Mouse (Mus musculus) myocyte (in vitro differentiated cells): ENCODE measurements around the gene Il12rb2. TPM values are rescaled to one million over a fixed set of nuclear protein-coding genes. Genes with fewer than 3 reads are reported as not detected.

Experiments
- H3K27me3 ChIP-seq: one replicate; pipeline ENCODE4 v1.6.1; 2011; ENCODE audit not compliant: control insufficient read depth, insufficient read depth, insufficient read length
- H3K36me3 ChIP-seq: one replicate; pipeline ENCODE4 v1.6.1; 2011; ENCODE audit not compliant: control insufficient read depth, insufficient read depth
- H3K4me2 ChIP-seq: one replicate; pipeline ENCODE4 v1.6.1; 2011; ENCODE audit warnings: low read depth, control low read depth
- H3K4me3 ChIP-seq: one replicate; pipeline ENCODE4 v1.5.1; 2011; ENCODE audit warnings: mild to moderate bottlenecking, control low read depth, moderate library complexity
- H3K79me2 ChIP-seq: one replicate; pipeline ENCODE4 v1.6.1; 2011; ENCODE audit not compliant: control insufficient read depth, insufficient read depth
- H3ac ChIP-seq: one replicate; pipeline ENCODE4 v1.6.1; 2011; ENCODE audit not compliant: control insufficient read depth, insufficient read length
- CEBPB ChIP-seq: IDR thresholded peaks from 2 replicates; pipeline ENCODE4 v1.6.1; 2011; ENCODE audit warnings: mild to moderate bottlenecking, moderate library complexity; ENCODE audit not compliant: poor library complexity, insufficient read depth, severe bottlenecking
- E2F4 ChIP-seq: IDR thresholded peaks from one replicate; pipeline ENCODE4 v1.6.1; 2011; ENCODE audit warnings: mild to moderate bottlenecking, control low read depth, moderate library complexity; ENCODE audit not compliant: insufficient read depth
- MAX ChIP-seq: IDR thresholded peaks from one replicate; pipeline ENCODE4 v1.6.1; 2011; ENCODE audit warnings: low read depth, mild to moderate bottlenecking, control low read depth
- MYOD1 ChIP-seq, 3 experiments: IDR thresholded peaks; one replicate each; pipeline ENCODE4 v1.6.1; 2011; ENCODE audit warnings: control low read depth in 2 of 3, low read depth in 2 of 3, mild to moderate bottlenecking in 2 of 3, moderate library complexity in 1 of 3; ENCODE audit not compliant: insufficient read length in 2 of 3, control insufficient read depth in 1 of 3
- MYOG ChIP-seq, 3 experiments: IDR thresholded peaks; one replicate each; pipeline ENCODE4 v1.6.1; 2011; ENCODE audit warnings: control low read depth in 2 of 3, low read depth in 2 of 3, mild to moderate bottlenecking in 2 of 3; ENCODE audit not compliant: insufficient read length in 2 of 3, control insufficient read depth in 1 of 3, insufficient read depth in 1 of 3
- POLR2A ChIP-seq: IDR thresholded peaks from one replicate; pipeline ENCODE4 v1.6.1; 2011; ENCODE audit warnings: low read depth, mild to moderate bottlenecking, control low read depth, moderate library complexity; ENCODE audit not compliant: insufficient read length
- POLR2AphosphoS2 ChIP-seq: IDR thresholded peaks from one replicate; pipeline ENCODE4 v1.6.1; 2011; ENCODE audit warnings: low read depth, control low read depth; ENCODE audit not compliant: insufficient read length
- REST ChIP-seq: IDR thresholded peaks from one replicate; pipeline ENCODE4 v1.6.1; 2011; ENCODE audit warnings: mild to moderate bottlenecking, control low read depth, moderate library complexity; ENCODE audit not compliant: insufficient read depth, insufficient read length
- SRF ChIP-seq: IDR thresholded peaks from one replicate; pipeline ENCODE4 v1.6.1; 2011; ENCODE audit warnings: low read depth; ENCODE audit not compliant: control insufficient read depth, insufficient read length
- TCF12 ChIP-seq: IDR thresholded peaks from one replicate; pipeline ENCODE4 v1.6.1; 2011; ENCODE audit warnings: mild to moderate bottlenecking, control low read depth; ENCODE audit not compliant: poor library complexity, insufficient read depth, severe bottlenecking
- TCF3 ChIP-seq: IDR thresholded peaks from one replicate; pipeline ENCODE4 v1.6.1; 2011; ENCODE audit warnings: low read depth, control low read depth; ENCODE audit not compliant: insufficient read length
- USF1 ChIP-seq: IDR thresholded peaks from one replicate; pipeline ENCODE4 v1.6.1; 2011; ENCODE audit warnings: low read depth, mild to moderate bottlenecking, control low read depth, moderate library complexity
- polyA plus RNA-seq: library from polyadenylated mRNA; unstranded; fragments of >200 nt; fragmentation: generic; extraction: Trizol; gene quantifications from one replicate; pipeline ENCODE4 v1.2.1, GENCODE M21; 2012; ENCODE audit warnings: missing spikeins

Il12rb2 gene
- polyA plus RNA-seq, 1 experiment: not detected

DNA sequence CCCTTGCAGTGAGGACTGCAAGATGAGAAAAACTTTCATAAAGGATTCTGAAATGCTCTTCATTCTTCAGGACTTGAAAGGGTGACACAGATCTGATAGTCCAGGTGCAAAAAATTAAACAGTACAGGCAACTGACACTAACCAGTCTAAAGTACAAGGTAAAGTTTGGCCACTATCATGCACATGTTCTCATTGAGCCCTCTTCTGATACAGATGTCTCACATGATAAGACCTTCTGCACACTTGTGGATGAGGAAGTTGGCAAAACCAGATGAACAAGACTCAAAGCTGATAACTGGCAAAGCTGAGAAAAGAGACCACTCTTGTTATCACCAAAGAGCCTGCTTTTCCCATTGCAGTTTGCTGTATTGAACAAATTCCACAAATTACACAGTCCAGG lies 38.0 kb downstream of the Il12rb2 start:
- TF ChIP-seq USF1: no peak
- TF ChIP-seq MYOG (IDR thresholded peaks at IDR 0.05; ENCODE audit: control insufficient read depth in 1 of 3, insufficient read depth in 1 of 3, insufficient read length in 2 of 3, low read depth in 2 of 3): no peak
- TF ChIP-seq MYOD1 (IDR thresholded peaks at IDR 0.05; ENCODE audit: control insufficient read depth in 1 of 3, insufficient read length in 2 of 3, low read depth in 2 of 3): no peak
- TF ChIP-seq POLR2A: no peak
- no peak for TF ChIP-seq POLR2AphosphoS2
- no peak for TF ChIP-seq REST
- TF ChIP-seq MAX: no peak
- TF ChIP-seq TCF3: no peak
- TF ChIP-seq E2F4: no peak
- no peak for TF ChIP-seq SRF
- no peak for TF ChIP-seq TCF12
- no peak for TF ChIP-seq CEBPB
- no peaks in the 10 kb centered on the region for H3K79me2 ChIP-seq
- no peaks in the 10 kb centered on the region for H3K27me3 ChIP-seq
- H3K4me3 ChIP-seq: no peak overlapping the region
- H3K36me3 ChIP-seq: no peaks in the 10 kb centered on the region
- H3ac ChIP-seq: no peak overlapping the region
- no peak overlapping the region for H3K4me2 ChIP-seq

DNA sequence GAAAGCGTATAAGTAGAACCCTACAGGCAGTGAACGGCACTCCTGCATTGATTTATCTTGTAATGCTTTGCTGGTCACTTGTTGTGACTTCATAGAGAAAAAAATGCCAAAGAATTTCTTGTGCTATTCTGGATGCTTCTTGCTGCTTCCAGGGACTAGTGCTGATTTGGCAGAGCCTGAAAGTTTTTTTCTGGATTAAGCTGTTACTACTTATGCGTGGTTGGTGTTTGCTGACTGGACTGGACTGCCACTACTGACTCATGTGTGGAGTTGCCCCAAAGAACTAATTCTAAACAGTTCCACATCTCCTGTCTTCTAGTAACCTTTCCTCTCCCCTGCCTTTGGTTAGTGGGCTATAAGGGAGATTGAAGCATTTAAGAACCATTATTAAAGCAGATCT lies 52.2 kb downstream of the Il12rb2 start:
- no peak overlapping the region for H3K4me2 ChIP-seq
- H3K36me3 ChIP-seq: no peaks in the 10 kb centered on the region
- no peaks in the 10 kb centered on the region for H3K79me2 ChIP-seq
- TF ChIP-seq E2F4: no peak
- no peak for TF ChIP-seq POLR2AphosphoS2
- H3K4me3 ChIP-seq: no peak overlapping the region
- no peaks in the 10 kb centered on the region for H3K27me3 ChIP-seq
- H3ac ChIP-seq: no peak overlapping the region

DNA sequence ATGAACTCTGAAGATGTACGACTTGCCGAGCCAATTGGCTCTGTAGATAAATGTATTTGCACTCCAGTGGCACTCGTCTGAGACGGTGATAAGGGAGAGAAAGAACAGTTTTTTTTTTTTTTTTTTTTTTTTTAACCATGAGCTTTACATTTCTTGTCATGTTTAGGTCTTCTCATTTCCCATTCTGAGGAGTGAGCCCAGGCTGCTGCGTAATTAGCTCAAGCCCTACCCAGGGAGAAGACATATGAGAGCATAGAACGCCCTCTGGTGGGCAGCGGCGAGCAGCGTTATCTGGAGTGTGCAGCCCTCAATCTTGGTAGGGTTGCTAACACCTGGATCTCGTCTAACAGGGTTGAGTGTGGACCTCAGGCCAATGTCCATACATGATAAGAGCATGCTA lies 57.5 kb downstream of the Il12rb2 start:
- no peak overlapping the region for H3K4me3 ChIP-seq
- H3K79me2 ChIP-seq: no peaks in the 10 kb centered on the region
- no peaks in the 10 kb centered on the region for H3K27me3 ChIP-seq
- TF ChIP-seq CEBPB: no peak
- no peak for TF ChIP-seq MYOD1 (IDR thresholded peaks at IDR 0.05; ENCODE audit: control insufficient read depth in 1 of 3, insufficient read length in 2 of 3, low read depth in 2 of 3)
- no peak for TF ChIP-seq MYOG (IDR thresholded peaks at IDR 0.05; ENCODE audit: control insufficient read depth in 1 of 3, insufficient read depth in 1 of 3, insufficient read length in 2 of 3, low read depth in 2 of 3)
- no peak for TF ChIP-seq TCF3
- no peak for TF ChIP-seq POLR2A
- no peak overlapping the region for H3ac ChIP-seq
- no peaks in the 10 kb centered on the region for H3K36me3 ChIP-seq
- no peak overlapping the region for H3K4me2 ChIP-seq

DNA sequence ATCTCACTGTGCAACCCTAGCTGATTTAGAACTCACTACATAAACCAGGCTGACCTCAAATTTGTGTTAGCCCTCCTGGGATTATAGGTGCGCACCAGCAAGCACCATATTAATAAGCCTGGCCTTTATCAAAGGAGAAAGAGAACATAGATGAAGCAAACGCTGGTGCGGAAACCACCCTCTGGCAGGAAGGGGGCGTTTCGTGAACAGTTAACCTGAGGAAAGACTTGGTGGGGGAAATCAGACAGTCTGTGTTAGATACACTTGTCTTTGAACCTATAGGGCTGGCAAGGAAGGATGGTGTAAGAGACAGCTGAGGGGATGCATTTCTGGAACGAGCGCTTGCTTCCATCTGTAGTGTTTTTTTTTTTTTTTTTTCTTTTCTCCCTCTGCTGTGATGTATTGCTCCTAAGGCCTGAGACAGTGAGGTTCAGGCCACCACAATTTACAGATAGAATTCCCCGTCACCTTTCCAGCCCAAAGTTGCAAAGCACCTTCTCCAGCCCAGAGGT lies 58.1 kb downstream of the Il12rb2 start:
- Histone ChIP-seq H3K27me3 (no peaks in the 10 kb centered on the region), H3K36me3 (no peaks in the 10 kb centered on the region), H3ac (no peak overlapping the region), H3K4me3 (no peak overlapping the region), H3K4me2 (no peak overlapping the region), H3K79me2 (no peaks in the 10 kb centered on the region)
- TF ChIP-seq SRF (no peak), REST (no peak), CEBPB (no peak), POLR2AphosphoS2 (no peak), TCF3 (no peak), USF1 (no peak), E2F4 (no peak), MYOG (IDR thresholded peaks at IDR 0.05; ENCODE audit: control insufficient read depth in 1 of 3, insufficient read depth in 1 of 3, insufficient read length in 2 of 3, low read depth in 2 of 3) (no peak), MAX (no peak), MYOD1 (IDR thresholded peaks at IDR 0.05; ENCODE audit: control insufficient read depth in 1 of 3, insufficient read length in 2 of 3, low read depth in 2 of 3) (no peak), TCF12 (no peak), POLR2A (no peak)

DNA sequence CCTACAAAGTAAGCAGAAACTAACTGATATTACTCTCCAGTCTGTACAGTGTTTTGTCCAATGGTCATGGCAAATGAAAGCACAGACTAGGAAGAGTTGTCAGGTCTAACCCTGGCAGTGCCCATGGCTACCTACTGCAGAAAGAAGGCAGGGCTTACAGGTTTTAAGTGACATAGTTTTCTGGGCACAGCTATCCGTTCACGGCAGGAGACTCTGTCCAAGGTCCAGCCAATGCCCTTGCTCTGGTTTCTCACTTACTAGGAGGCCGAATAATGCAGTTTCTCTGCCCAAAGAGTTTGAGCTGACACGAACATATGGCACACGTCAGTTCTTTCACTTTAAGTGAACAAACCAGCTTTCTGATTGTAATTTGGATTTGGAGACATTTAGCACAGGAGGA lies 58.9 kb downstream of the Il12rb2 start:
- H3K27me3 ChIP-seq: no peaks in the 10 kb centered on the region
- H3ac ChIP-seq: no peak overlapping the region
- no peaks in the 10 kb centered on the region for H3K36me3 ChIP-seq
- H3K79me2 ChIP-seq: no peaks in the 10 kb centered on the region
- H3K4me2 ChIP-seq: no peak overlapping the region
- TF ChIP-seq POLR2A (no peak), MAX (no peak), POLR2AphosphoS2 (no peak), TCF3 (no peak), TCF12 (no peak), MYOG (IDR thresholded peaks at IDR 0.05; ENCODE audit: control insufficient read depth in 1 of 3, insufficient read depth in 1 of 3, insufficient read length in 2 of 3, low read depth in 2 of 3) (no peak), SRF (no peak), MYOD1 (IDR thresholded peaks at IDR 0.05; ENCODE audit: control insufficient read depth in 1 of 3, insufficient read length in 2 of 3, low read depth in 2 of 3) (no peak), E2F4 (no peak)
- no peak overlapping the region for H3K4me3 ChIP-seq
